Mouse (Mus musculus) E14TG2a.4 (cell line): ENCODE measurements at regions not wholly inside any gene's neighbourhood (a gene's known extent, or its start where the extent isn't known, plus 50 kb on each side); places are given as distances from the start of the nearest gene placed in this dataset.

Source experiments
- H3K27me3 ChIP-seq: 2 replicates; pipeline ENCODE4 v1.6.1; 2014; ENCODE audit warnings: low read length, control low read depth; ENCODE audit not compliant: insufficient read depth
- H3K36me3 ChIP-seq: 2 replicates; pipeline ENCODE4 v1.6.1; 2014; ENCODE audit warnings: low read length, control low read depth; ENCODE audit not compliant: insufficient read depth
- H3K4me1 ChIP-seq: replicated peaks from 2 replicates; pipeline ENCODE4 v1.6.1; 2014; ENCODE audit warnings: low read depth, low read length, control low read depth
- H3K4me3 ChIP-seq: replicated peaks from 2 replicates; pipeline ENCODE4 v1.5.1; 2014; ENCODE audit warnings: mild to moderate bottlenecking, low read length
- H3K9me3 ChIP-seq: 2 replicates; pipeline ENCODE4 v1.6.1; 2014; ENCODE audit warnings: low read length, control low read depth
- CTCF ChIP-seq: conservative IDR thresholded peaks from 2 replicates; pipeline ENCODE4 v1.5.1; 2014; ENCODE audit warnings: low read length
- NANOG ChIP-seq: IDR thresholded peaks from 2 replicates; pipeline ENCODE4 v1.6.1; 2014; ENCODE audit warnings: borderline replicate concordance, low read length, mixed read lengths
- POU5F1 ChIP-seq: IDR thresholded peaks from 2 replicates; pipeline ENCODE4 v1.6.1; 2014; ENCODE audit warnings: low read length, borderline replicate concordance

GRCm38 (mm10) chr2:106461973-106462637 is 231.0 kb upstream of the Mpped2 start:
- H3K9me3 ChIP-seq = no peaks in the 10 kb centered on the region
- peaks cover 46% of the 10 kb centered on the region for H3K4me1 ChIP-seq
- peaks cover 4% of the 10 kb centered on the region; the same call in 1 of the 2 replicates for H3K27me3 ChIP-seq
- no peak for TF ChIP-seq CTCF
- TF ChIP-seq NANOG = no peak
- TF ChIP-seq POU5F1 = no peak
- no peak overlapping the region for H3K4me3 ChIP-seq
- no peaks in the 10 kb centered on the region for H3K36me3 ChIP-seq

DNA sequence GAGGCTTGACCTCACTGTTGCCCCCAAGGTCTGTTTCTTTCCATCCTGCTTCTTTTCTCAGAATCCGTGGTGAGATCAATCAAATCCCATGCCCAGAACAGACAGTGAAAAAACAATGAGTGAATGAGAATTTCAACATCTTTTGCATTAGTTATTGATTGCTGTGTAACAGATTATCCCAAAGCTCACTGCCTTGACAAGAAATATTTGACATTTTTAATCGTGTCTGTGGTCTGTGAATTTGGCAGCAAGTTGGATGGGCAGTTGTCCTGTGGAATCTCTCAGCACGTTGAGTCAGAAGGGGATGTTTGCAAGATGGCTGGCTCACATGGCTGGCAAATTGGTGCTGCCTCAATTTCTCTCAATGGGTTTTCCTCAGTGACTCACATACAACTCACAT is 228.0 kb upstream of the Mpped2 start:
- Histone ChIP-seq H3K36me3 (no peaks in the 10 kb centered on the region), H3K27me3 (peaks cover 13% of the 10 kb centered on the region; the same call in 1 of the 2 replicates), H3K4me3 (no peak overlapping the region), H3K4me1 (peaks cover 36% of the 10 kb centered on the region), H3K9me3 (no peaks in the 10 kb centered on the region)
- TF ChIP-seq NANOG (no peak), POU5F1 (no peak), CTCF (no peak)

DNA sequence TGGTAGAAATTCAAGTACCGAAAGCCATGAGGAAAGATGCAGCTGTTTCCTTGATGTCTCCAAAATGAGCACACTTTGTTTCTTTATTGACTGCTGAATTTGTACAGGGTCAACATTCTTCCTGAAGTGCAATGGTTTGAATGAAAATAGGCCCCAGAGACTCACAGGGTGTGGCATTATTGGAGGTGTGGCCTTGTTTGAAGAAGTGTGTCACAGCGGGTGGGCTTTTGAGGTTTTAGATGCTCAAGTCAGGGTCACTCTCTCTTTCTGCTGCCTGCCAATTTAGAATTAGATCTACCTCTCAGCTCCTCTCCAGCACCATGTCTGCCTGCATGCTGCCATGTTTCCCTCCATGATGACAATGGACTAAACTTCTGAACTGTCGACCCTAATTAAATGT is 227.2 kb upstream of the Mpped2 start:
- Histone ChIP-seq H3K4me3 (no peak overlapping the region), H3K36me3 (no peaks in the 10 kb centered on the region), H3K27me3 (peaks cover 13% of the 10 kb centered on the region; the same call in 1 of the 2 replicates), H3K9me3 (no peaks in the 10 kb centered on the region), H3K4me1 (peaks cover 34% of the 10 kb centered on the region)
- TF ChIP-seq CTCF (no peak), POU5F1 (no peak), NANOG (peak; percentile 63)

GRCm38 (mm10) chr2:106469196-106469595 is 223.9 kb upstream of the Mpped2 start:
- Histone ChIP-seq H3K9me3 (no peaks in the 10 kb centered on the region), H3K27me3 (peaks cover 9% of the 10 kb centered on the region; the same call in 1 of the 2 replicates)
- no peak for TF ChIP-seq NANOG
- TF ChIP-seq POU5F1 = no peak
- TF ChIP-seq CTCF = no peak

GRCm38 (mm10) chr2:106473458-106473857 is 219.6 kb upstream of the Mpped2 start:
- Histone ChIP-seq H3K4me3 (no peak overlapping the region), H3K4me1 (no peaks in the 10 kb centered on the region), H3K36me3 (no peaks in the 10 kb centered on the region), H3K27me3 (no peaks in the 10 kb centered on the region), H3K9me3 (no peaks in the 10 kb centered on the region)
- no peak for TF ChIP-seq CTCF
- no peak for TF ChIP-seq POU5F1
- TF ChIP-seq NANOG = no peak

More at GRCm38 (mm10) chr2:106469196-106469595, 223.9 kb upstream of the Mpped2 start:
- Histone ChIP-seq H3K4me3 (no peak overlapping the region), H3K4me1 (peaks cover 24% of the 10 kb centered on the region), H3K36me3 (no peaks in the 10 kb centered on the region)

DNA sequence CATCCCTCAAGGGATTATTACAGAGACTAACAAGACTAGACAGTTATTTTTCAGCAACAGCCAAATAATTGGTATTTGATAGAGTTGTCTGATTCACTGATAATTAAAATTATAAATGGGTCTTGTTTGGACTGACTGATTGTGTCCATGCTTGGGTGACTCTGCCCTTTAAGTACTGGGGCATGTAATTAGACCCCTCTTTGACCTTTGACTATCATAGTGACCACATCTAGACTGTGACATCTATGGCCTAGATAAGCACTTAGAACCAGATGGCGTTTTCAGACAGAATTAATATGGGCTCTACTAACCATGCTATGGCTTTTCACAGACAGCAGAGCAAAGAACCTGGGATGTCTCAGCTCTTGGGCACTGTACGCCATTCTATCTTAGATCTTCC is 215.1 kb upstream of the Mpped2 start:
- no peaks in the 10 kb centered on the region for H3K4me1 ChIP-seq
- no peaks in the 10 kb centered on the region for H3K27me3 ChIP-seq
- no peak overlapping the region for H3K4me3 ChIP-seq
- H3K36me3 ChIP-seq = no peaks in the 10 kb centered on the region
- no peak for TF ChIP-seq NANOG
- no peak for TF ChIP-seq CTCF
- no peak for TF ChIP-seq POU5F1
- no peaks in the 10 kb centered on the region for H3K9me3 ChIP-seq

DNA sequence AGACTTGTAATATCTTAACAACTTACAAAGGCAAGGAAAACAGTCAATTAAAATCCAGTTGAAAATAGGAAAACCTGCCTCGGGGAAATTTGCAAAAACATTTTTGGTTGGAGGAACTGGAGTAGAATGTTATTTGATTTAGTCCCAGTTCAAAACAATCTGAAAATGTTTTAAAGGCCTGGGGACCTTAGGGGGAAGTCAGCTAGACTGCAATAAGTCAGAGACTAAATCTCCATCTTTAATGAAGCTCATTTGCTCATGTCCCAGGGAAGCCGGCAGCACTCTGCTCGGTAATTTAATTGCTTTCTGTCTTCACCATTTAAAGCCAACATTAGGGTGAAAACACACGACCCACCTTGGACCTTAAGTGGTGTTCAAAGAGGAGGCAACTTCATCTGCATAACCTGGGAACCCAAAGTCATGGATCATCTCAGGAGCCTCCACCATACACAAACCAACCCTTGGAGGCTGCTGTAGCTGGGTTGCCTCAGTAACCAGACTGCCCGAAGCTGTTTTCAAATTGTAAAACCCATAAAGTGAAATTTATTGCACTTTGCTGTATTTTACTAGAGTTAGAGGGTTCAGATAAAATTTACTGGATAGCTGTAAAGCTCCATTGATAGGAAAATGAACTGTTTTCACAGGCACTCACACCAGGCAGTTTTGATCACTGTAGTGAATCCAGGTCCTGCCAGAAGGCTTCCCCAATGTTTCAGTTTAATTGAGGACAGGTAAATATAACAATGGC is 205.6 kb upstream of the Mpped2 start:
- H3K36me3 ChIP-seq = no peaks in the 10 kb centered on the region
- H3K9me3 ChIP-seq = no peaks in the 10 kb centered on the region
- H3K4me3 ChIP-seq = no peak overlapping the region
- no peak for TF ChIP-seq CTCF
- no peak for TF ChIP-seq NANOG
- no peak for TF ChIP-seq POU5F1
- no peaks in the 10 kb centered on the region for H3K27me3 ChIP-seq
- no peaks in the 10 kb centered on the region for H3K4me1 ChIP-seq

DNA sequence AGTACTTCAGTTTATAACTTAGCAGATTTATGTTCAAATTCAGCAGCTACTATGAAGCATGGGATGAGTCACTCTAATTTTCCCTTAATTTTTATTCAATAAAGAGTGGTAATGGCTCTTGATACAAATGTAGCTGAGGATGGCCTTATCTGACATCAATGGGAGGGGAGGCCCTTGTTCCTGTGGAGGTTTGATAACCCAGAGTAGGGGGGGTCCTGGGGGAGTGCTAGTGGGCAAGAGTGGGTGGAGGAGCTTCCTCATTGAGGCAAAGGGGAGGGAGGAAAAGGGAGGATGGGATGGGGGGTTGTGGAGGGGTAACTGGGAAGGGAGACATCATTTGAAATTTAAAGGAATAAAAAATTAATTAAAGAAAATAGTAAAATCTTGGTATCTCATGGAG is 194.3 kb upstream of the Mpped2 start:
- H3K27me3 ChIP-seq = no peaks in the 10 kb centered on the region
- no peak for TF ChIP-seq CTCF
- no peak for TF ChIP-seq POU5F1
- no peak for TF ChIP-seq NANOG
- peaks cover 26% of the 10 kb centered on the region for H3K4me1 ChIP-seq
- H3K9me3 ChIP-seq = no peaks in the 10 kb centered on the region
- H3K36me3 ChIP-seq = no peaks in the 10 kb centered on the region
- no peak overlapping the region for H3K4me3 ChIP-seq
